Mouse (Mus musculus): ENCODE measurements around the gene Crocc2. TPM values are rescaled to one million over a fixed set of nuclear protein-coding genes. Genes with fewer than 3 reads are reported as not detected.

Crocc2 gene
- polyA plus RNA-seq (2011; ENCODE audit: insufficient read length, low read depth, missing spikeins), result 0.20 and 0.32 TPM in 2 replicates

DNA sequence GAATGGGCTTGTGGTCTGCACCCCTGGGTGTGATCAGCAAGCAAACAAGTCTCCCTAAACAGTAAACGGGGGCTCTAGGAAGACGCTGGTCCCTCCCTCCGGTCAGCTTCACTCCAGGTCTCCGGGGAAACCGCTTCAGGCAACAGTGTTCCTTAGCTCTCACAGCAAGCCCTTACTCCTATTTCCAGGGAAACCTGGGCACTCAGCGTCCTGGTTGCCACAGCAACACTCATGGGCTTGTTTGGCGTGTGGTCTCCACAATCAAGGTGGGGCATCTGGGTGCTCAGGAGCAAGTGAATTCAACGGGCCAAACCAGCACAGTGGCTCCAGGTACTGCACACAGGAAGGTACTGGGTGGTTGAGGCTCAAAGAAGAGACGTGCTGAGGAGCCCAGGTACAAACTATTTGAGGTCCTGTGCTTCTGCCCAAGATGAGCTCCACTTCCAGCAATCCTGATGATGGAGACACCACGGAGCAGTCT, at the start of gene Crocc2:
Crocc2 (plus strand) TSS at position 431 of the 481 bp plus-strand sequence.
- peaks cover 3% of the 10 kb centered on the region; the same call in 1 of the 2 replicates for H3K4me1 ChIP-seq (ENCODE audit: control insufficient read depth, insufficient read depth, low read length)
- TF ChIP-seq CTCF (IDR thresholded peaks at IDR 0.05; ENCODE audit: borderline replicate concordance, insufficient read depth, low read length) (no peak), POLR2A (IDR thresholded peaks at IDR 0.05; ENCODE audit: low read depth, low read length) (no peak)
- H3K27ac ChIP-seq (ENCODE audit: insufficient read depth, low read length), result no peak within 1 kb of the TSS
- H3K4me3 ChIP-seq (ENCODE audit: insufficient read depth, low read length), result no peak within 1 kb of the TSS

DNA sequence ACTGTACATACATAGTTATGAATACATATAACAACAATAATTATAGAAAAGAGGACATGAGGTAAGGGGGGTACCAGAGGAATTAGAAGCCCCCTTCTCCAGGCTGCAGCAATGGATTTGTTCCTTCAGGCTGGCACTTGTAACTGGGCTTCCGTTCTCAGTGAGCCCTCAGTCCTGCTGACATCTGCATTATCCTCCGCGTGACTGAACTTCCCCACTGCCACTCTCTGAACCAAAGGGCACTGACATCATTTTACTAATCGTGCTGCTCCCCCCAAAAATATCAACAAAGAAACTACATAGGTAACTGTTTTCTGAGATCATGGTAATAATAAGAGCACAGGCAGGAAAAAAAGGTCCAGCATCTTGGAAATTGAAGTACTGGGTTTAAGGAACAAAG, 49.7 kb upstream of the Crocc2 start:
- no peak for TF ChIP-seq CTCF (IDR thresholded peaks at IDR 0.05; ENCODE audit: borderline replicate concordance, insufficient read depth, low read length)
- no peak for TF ChIP-seq POLR2A (IDR thresholded peaks at IDR 0.05; ENCODE audit: low read depth, low read length)
- Histone ChIP-seq H3K27ac (ENCODE audit: insufficient read depth, low read length) (no peak overlapping the region), H3K4me1 (ENCODE audit: control insufficient read depth, insufficient read depth, low read length) (no peaks in the 10 kb centered on the region), H3K4me3 (ENCODE audit: insufficient read depth, low read length) (no peak overlapping the region)

DNA sequence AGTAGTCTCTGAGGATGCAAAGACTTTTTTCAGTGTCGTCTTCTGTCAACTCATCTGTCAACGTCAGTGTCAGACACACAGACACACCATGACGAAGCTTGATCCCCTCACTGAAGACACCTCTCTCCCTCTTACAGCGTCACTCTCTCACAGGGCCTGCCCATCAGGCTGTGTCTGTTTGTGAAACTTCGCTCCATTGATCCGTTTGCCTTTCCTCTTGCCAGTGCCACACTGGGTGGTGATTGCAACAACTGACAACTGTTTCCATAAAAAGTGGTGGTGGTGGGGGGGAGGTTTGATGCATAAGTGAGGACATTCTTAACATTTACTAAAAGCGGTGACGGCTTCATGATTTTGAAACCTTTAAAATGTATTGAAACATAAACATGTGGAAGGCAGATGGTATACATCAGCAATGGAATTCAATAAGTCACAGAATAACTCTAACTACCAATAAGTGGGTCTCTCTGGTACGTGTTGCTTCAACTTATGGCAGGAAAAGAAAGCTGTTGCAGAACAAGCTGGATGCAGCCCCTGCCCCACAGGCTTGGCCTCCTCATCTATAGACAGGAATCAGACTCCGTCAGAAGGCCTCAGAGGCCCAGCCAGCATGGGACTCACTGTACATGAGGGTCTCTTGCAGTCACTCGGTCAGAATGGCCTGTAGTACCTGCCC, 45.2 kb upstream of the Crocc2 start:
- Histone ChIP-seq H3K27ac (ENCODE audit: insufficient read depth, low read length) (no peak overlapping the region), H3K4me3 (ENCODE audit: insufficient read depth, low read length) (no peak overlapping the region), H3K4me1 (ENCODE audit: control insufficient read depth, insufficient read depth, low read length) (no peaks in the 10 kb centered on the region)
- no peak for TF ChIP-seq CTCF (IDR thresholded peaks at IDR 0.05; ENCODE audit: borderline replicate concordance, insufficient read depth, low read length)
- TF ChIP-seq POLR2A (IDR thresholded peaks at IDR 0.05; ENCODE audit: low read depth, low read length), result no peak

- no peaks in the 10 kb centered on the region for H3K4me1 ChIP-seq (ENCODE audit: control insufficient read depth, insufficient read depth, low read length)
- no peak overlapping the region for H3K4me3 ChIP-seq (ENCODE audit: insufficient read depth, low read length)
- TF ChIP-seq CTCF (IDR thresholded peaks at IDR 0.05; ENCODE audit: borderline replicate concordance, insufficient read depth, low read length) (no peak), POLR2A (IDR thresholded peaks at IDR 0.05; ENCODE audit: low read depth, low read length) (no peak)
- H3K27ac ChIP-seq (ENCODE audit: insufficient read depth, low read length), result no peak overlapping the region
Observed at GRCm38 (mm10) chr1:93124066-93124465, 44.5 kb upstream of the Crocc2 start.

- TF ChIP-seq CTCF (IDR thresholded peaks at IDR 0.05; ENCODE audit: borderline replicate concordance, insufficient read depth, low read length), result no peak
- no peak for TF ChIP-seq POLR2A (IDR thresholded peaks at IDR 0.05; ENCODE audit: low read depth, low read length)
- Histone ChIP-seq H3K4me1 (ENCODE audit: control insufficient read depth, insufficient read depth, low read length) (no peaks in the 10 kb centered on the region), H3K4me3 (ENCODE audit: insufficient read depth, low read length) (no peak overlapping the region)
Observed at GRCm38 (mm10) chr1:93125256-93125655, 43.3 kb upstream of the Crocc2 start.

DNA sequence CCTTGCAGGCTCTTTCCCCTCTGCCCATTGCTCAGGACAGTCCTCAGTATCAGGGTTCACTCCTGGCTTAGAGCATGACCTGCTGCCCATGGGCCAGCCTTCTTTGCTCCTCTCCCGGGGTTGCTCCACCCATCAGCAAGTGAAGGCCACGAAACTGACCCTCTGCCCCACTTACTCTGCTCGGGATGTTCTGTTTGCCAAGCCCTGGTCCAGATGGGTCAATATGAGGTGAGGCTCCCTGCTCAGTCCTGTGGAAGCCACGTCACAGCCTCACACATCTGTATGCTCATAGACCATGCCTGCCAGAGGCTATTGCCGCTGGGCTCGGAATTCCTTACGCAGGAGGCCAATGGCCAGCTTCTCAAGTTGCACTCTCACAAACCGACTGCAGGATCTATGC, 40.3 kb upstream of the Crocc2 start:
- Histone ChIP-seq H3K27ac (ENCODE audit: insufficient read depth, low read length) (no peak overlapping the region), H3K4me3 (ENCODE audit: insufficient read depth, low read length) (no peak overlapping the region), H3K4me1 (ENCODE audit: control insufficient read depth, insufficient read depth, low read length) (no peaks in the 10 kb centered on the region)
- TF ChIP-seq POLR2A (IDR thresholded peaks at IDR 0.05; ENCODE audit: low read depth, low read length) (no peak), CTCF (IDR thresholded peaks at IDR 0.05; ENCODE audit: borderline replicate concordance, insufficient read depth, low read length) (no peak)

More at GRCm38 (mm10) chr1:93125256-93125655, 43.3 kb upstream of the Crocc2 start:
- H3K27ac ChIP-seq (ENCODE audit: insufficient read depth, low read length), result no peak overlapping the region

GRCm38 (mm10) chr1:93128710-93129349, 39.7 kb upstream of the Crocc2 start:
- TF ChIP-seq CTCF (IDR thresholded peaks at IDR 0.05; ENCODE audit: borderline replicate concordance, insufficient read depth, low read length) (peak; percentile 70; the same call in 1 of the 2 replicates), POLR2A (IDR thresholded peaks at IDR 0.05; ENCODE audit: low read depth, low read length) (no peak)
- no peaks in the 10 kb centered on the region for H3K4me1 ChIP-seq (ENCODE audit: control insufficient read depth, insufficient read depth, low read length)
- no peak overlapping the region for H3K27ac ChIP-seq (ENCODE audit: insufficient read depth, low read length)
- H3K4me3 ChIP-seq (ENCODE audit: insufficient read depth, low read length), result no peak overlapping the region

DNA sequence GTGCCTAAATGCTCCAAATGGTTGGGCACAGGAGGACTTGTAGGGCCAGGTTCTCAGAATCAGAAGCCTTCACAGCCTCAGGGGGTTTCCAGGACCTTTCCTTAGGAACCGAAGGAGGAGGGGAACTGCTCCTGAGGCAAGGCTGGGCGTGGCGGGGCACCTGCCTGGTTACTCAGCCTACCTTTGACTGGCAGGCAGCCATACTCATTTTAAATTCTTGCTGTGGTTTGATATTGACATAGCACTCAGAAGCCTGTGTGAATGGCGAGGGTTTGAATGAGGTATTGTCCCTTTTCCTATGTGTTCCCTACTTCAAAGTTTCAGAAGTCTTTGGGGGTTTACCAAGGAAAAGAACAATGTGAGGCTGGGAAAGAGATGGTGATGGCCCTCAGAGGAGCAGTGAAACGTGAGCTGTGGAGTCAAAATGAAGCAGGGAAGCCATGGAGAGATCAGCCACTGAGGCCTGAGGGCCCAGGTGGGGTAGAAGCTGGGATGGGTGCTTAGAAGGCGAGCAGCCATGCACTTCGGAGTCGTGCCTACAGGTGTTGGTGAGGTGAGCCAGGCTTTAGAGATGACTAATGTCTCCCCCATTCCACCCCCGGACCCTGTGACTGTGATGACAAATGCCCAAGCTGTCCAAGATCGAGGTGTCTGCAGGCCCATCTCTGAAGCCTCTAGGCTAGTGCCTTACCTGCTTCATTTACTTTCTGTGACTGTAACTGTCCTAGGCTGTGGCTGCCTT, 38.1 kb upstream of the Crocc2 start:
- no peak for TF ChIP-seq POLR2A (IDR thresholded peaks at IDR 0.05; ENCODE audit: low read depth, low read length)
- no peak for TF ChIP-seq CTCF (IDR thresholded peaks at IDR 0.05; ENCODE audit: borderline replicate concordance, insufficient read depth, low read length)
- H3K4me1 ChIP-seq (ENCODE audit: control insufficient read depth, insufficient read depth, low read length), result no peaks in the 10 kb centered on the region
- H3K4me3 ChIP-seq (ENCODE audit: insufficient read depth, low read length), result no peak overlapping the region
- no peak overlapping the region for H3K27ac ChIP-seq (ENCODE audit: insufficient read depth, low read length)

GRCm38 (mm10) chr1:93132676-93133075, 35.8 kb upstream of the Crocc2 start:
- Histone ChIP-seq H3K27ac (ENCODE audit: insufficient read depth, low read length) (no peak overlapping the region), H3K4me1 (ENCODE audit: control insufficient read depth, insufficient read depth, low read length) (no peaks in the 10 kb centered on the region), H3K4me3 (ENCODE audit: insufficient read depth, low read length) (no peak overlapping the region)
- TF ChIP-seq POLR2A (IDR thresholded peaks at IDR 0.05; ENCODE audit: low read depth, low read length) (no peak), CTCF (IDR thresholded peaks at IDR 0.05; ENCODE audit: borderline replicate concordance, insufficient read depth, low read length) (no peak)

Measured in embryonic fibroblast, embryonic 13.5 days (primary cell).